Mouse (Mus musculus): ENCODE data around the gene BC037034. TPM values are rescaled to one million over a fixed set of nuclear protein-coding genes. Genes with fewer than 3 reads are reported as not detected.

BC037034 gene
- polyA plus RNA-seq, 1 experiment from 2014 or later: 18.8 TPM

Other genes with a start within 250 kb of the BC037034 start
- not detected in 2 replicates for gene Smok3a, start 242.8 kb downstream of the BC037034 start, polyA plus RNA-seq (2016; fragmentation: Nextera tagmentation; extraction: Ambion mirVana)
- not detected in 2 replicates for gene Smok3b, start 242.6 kb downstream of the BC037034 start, polyA plus RNA-seq (2016; fragmentation: Nextera tagmentation; extraction: Ambion mirVana)
- gene Smok3c, start 210.8 kb downstream of the BC037034 start, polyA plus RNA-seq (2016; fragmentation: Nextera tagmentation; extraction: Ambion mirVana): not detected in 2 replicates
- gene Zkscan1, start 178.9 kb downstream of the BC037034 start, polyA plus RNA-seq (2016; fragmentation: Nextera tagmentation; extraction: Ambion mirVana): 39.6 and 43.0 TPM in 2 replicates
- gene Zscan21, start 147.1 kb downstream of the BC037034 start, polyA plus RNA-seq (2016; fragmentation: Nextera tagmentation; extraction: Ambion mirVana): 109 TPM in 2 replicates
- gene Zfp113, start 108.3 kb downstream of the BC037034 start, polyA plus RNA-seq (2016; fragmentation: Nextera tagmentation; extraction: Ambion mirVana): 46.3 and 47.0 TPM in 2 replicates
- gene Cops6, start 103.0 kb downstream of the BC037034 start, polyA plus RNA-seq (2016; fragmentation: Nextera tagmentation; extraction: Ambion mirVana): 280 and 295 TPM in 2 replicates
- 27.9 and 28.2 TPM in 2 replicates for gene Ap4m1, start 92.0 kb downstream of the BC037034 start, polyA plus RNA-seq (2016; fragmentation: Nextera tagmentation; extraction: Ambion mirVana)
- gene Mcm7, start 91.6 kb downstream of the BC037034 start, polyA plus RNA-seq (2016; fragmentation: Nextera tagmentation; extraction: Ambion mirVana): 250 and 269 TPM in 2 replicates
- gene Taf6, start 76.6 kb downstream of the BC037034 start, polyA plus RNA-seq (2016; fragmentation: Nextera tagmentation; extraction: Ambion mirVana): 121 and 129 TPM in 2 replicates
- 43.9 and 47.7 TPM in 2 replicates for gene Cnpy4, start 76.5 kb downstream of the BC037034 start, polyA plus RNA-seq (2016; fragmentation: Nextera tagmentation; extraction: Ambion mirVana)
- 11.6 and 12.2 TPM in 2 replicates for gene Mblac1, start 69.7 kb downstream of the BC037034 start, polyA plus RNA-seq (2016; fragmentation: Nextera tagmentation; extraction: Ambion mirVana)
- not detected in 2 replicates for gene Nxpe5, start 38.1 kb downstream of the BC037034 start, polyA plus RNA-seq (2016; fragmentation: Nextera tagmentation; extraction: Ambion mirVana)
- gene Lamtor4, start 8.6 kb downstream of the BC037034 start, polyA plus RNA-seq (2016; fragmentation: Nextera tagmentation; extraction: Ambion mirVana): 51.2 and 57.8 TPM in 2 replicates
- 4.6 and 5.2 TPM in 2 replicates for gene Gal3st4, start 8.8 kb upstream of the BC037034 start, polyA plus RNA-seq (2016; fragmentation: Nextera tagmentation; extraction: Ambion mirVana)
- gene Gm43720, start 15.9 kb upstream of the BC037034 start, polyA plus RNA-seq (2016; fragmentation: Nextera tagmentation; extraction: Ambion mirVana): 0.13 TPM in 1 of 2 replicates, not detected in the other
- gene Gpc2, start 16.0 kb upstream of the BC037034 start, polyA plus RNA-seq (2016; fragmentation: Nextera tagmentation; extraction: Ambion mirVana): 152 and 160 TPM in 2 replicates
- 4.0 and 5.5 TPM in 2 replicates for gene Stag3, start 16.2 kb upstream of the BC037034 start, polyA plus RNA-seq (2016; fragmentation: Nextera tagmentation; extraction: Ambion mirVana)
- not detected in 2 replicates for gene Pvrig, start 77.9 kb upstream of the BC037034 start, polyA plus RNA-seq (2016; fragmentation: Nextera tagmentation; extraction: Ambion mirVana)
- gene Zfp157, start 177.4 kb upstream of the BC037034 start, polyA plus RNA-seq (2016; fragmentation: Nextera tagmentation; extraction: Ambion mirVana): 64.4 and 70.5 TPM in 2 replicates